Mouse (Mus musculus) adrenal gland, postnatal 25 days (tissue): ENCODE measurements around the gene Gm26602. TPM values are rescaled to one million over a fixed set of nuclear protein-coding genes. Genes with fewer than 3 reads are reported as not detected.
A peak's percentile ranks its signal among the peaks of the same experiment; 100 is the strongest.

Experiments
- DNase-seq: peaks from one replicate; pipeline ENCODE4 v3.0.0; 2021; ENCODE audit warnings: mixed read lengths
- total RNA-seq: library from RNA; stranded (reverse); gene quantifications from 2 replicates; pipeline ENCODE4 v1.2.3, GENCODE M21; 2021

Gene Gm26602
- total RNA-seq, 1 experiment from 2014 or later: not detected

GRCm38 (mm10) chr10:79886054-79886453, 24.6 kb upstream of the Gm26602 start, which contains the start of gene Elane:
Gene Elane (plus strand): TSS chr10:79886247.
- DNase-seq: no peak

- DNase-seq: no peak
Measured at GRCm38 (mm10) chr10:79886611-79887010, 24.0 kb upstream of the Gm26602 start.

GRCm38 (mm10) chr10:79889386-79889785, 21.3 kb upstream of the Gm26602 start:
- DNase-seq: no peak

GRCm38 (mm10) chr10:79890670-79891069, 20.0 kb upstream of the Gm26602 start, which contains the start of gene Cfd:
Gene Cfd (plus strand): TSS chr10:79890853.
- DNase-seq: no peak

GRCm38 (mm10) chr10:79892451-79893118, 18.1 kb upstream of the Gm26602 start:
- peak; percentile 82 for DNase-seq

GRCm38 (mm10) chr10:79896306-79896705, 14.3 kb upstream of the Gm26602 start:
- DNase-seq: no peak

GRCm38 (mm10) chr10:79896814-79897213, 13.8 kb upstream of the Gm26602 start:
- DNase-seq: no peak

GRCm38 (mm10) chr10:79897316-79898245, 13.1 kb upstream of the Gm26602 start:
- DNase-seq: no peak

- no peak for DNase-seq
Measured at GRCm38 (mm10) chr10:79900951-79901410, 9.7 kb upstream of the Gm26602 start.

- DNase-seq: no peak
Measured at GRCm38 (mm10) chr10:79906712-79907111, 3.9 kb upstream of the Gm26602 start.

- DNase-seq: no peak
Measured at GRCm38 (mm10) chr10:79907415-79907814, 3.2 kb upstream of the Gm26602 start.

GRCm38 (mm10) chr10:79908167-79909091, 2.2 kb upstream of the Gm26602 start, which contains the start of gene Med16:
Gene Med16 (minus strand): TSS chr10:79908923.
- peak; percentile 94 for DNase-seq

GRCm38 (mm10) chr10:79909092-79909922, 1.3 kb upstream of the Gm26602 start:
- no peak for DNase-seq

- DNase-seq: no peak
Measured at GRCm38 (mm10) chr10:79912412-79912811, 1.8 kb downstream of the Gm26602 start.

GRCm38 (mm10) chr10:79914131-79914947, 3.7 kb downstream of the Gm26602 start:
- DNase-seq: no peak

- DNase-seq: no peak
Measured at GRCm38 (mm10) chr10:79914948-79915596, 4.4 kb downstream of the Gm26602 start.

- no peak for DNase-seq
Measured at GRCm38 (mm10) chr10:79916081-79916480, 5.4 kb downstream of the Gm26602 start.

- DNase-seq: peak; percentile 92
Measured at GRCm38 (mm10) chr10:79916808-79917531, 6.3 kb downstream of the Gm26602 start, which contains the start of gene Kiss1r. Gene Kiss1r (plus strand): TSS chr10:79916971.
